ENCODE assay signal across 13 mouse cellular contexts in the genomic region with DNA sequence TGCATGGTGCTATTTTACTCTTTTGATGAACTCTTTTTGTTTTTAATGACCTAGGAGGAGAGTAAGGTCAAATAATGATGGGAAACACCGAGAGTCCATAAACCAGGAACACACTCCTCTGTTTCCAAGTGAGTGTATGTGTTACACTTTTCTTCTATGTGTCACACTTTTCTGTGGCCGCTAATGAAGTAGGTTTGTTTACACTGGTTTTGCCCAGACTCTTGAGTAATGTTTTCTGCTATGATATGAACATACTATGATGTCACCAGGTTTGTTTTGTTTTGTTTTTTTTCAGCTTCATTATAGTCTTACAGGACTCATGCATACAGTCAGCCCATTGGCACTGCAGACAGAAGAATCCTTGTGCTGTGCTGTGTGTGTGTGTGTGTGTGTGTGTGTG.
"Had no signal": no experiment of that assay in that cellular context is flagged by ENCODE, and none has a peak within 500 bp of the region (broad histone marks: within the 10 kb centered on the region; RNA-seq: fewer than 3 reads in every experiment).

No protein-coding gene starts in this region.

- H3K9ac ChIP-seq: lung, embryonic 14.5 days; midbrain, embryonic 12.5 days; midbrain, embryonic 15.5 days; neural tube, embryonic 12.5 days; stomach, embryonic 15.5 days had no signal

- H3K27me3 ChIP-seq: midbrain, embryonic 15.5 days; neural tube, embryonic 12.5 days; stomach, embryonic 15.5 days had no signal

- H3K27ac ChIP-seq: midbrain, embryonic 10.5 days; midbrain, embryonic 12.5 days; midbrain, embryonic 15.5 days; neural tube, embryonic 12.5 days; stomach, embryonic 15.5 days had no signal

- H3K4me2 ChIP-seq: lung, embryonic 14.5 days; midbrain, embryonic 12.5 days; midbrain, embryonic 15.5 days; neural tube, embryonic 12.5 days; stomach, embryonic 15.5 days had no signal

- H3K36me3 ChIP-seq: midbrain, embryonic 10.5 days; midbrain, embryonic 12.5 days; midbrain, embryonic 15.5 days; neural tube, embryonic 12.5 days; stomach, embryonic 15.5 days had no signal

- H3K4me3 ChIP-seq: midbrain, embryonic 10.5 days; midbrain, embryonic 12.5 days; midbrain, embryonic 15.5 days; neural tube, embryonic 12.5 days; stomach, embryonic 15.5 days had no signal

- H3K9me3 ChIP-seq: midbrain, embryonic 10.5 days; midbrain, embryonic 12.5 days; midbrain, embryonic 15.5 days; neural tube, embryonic 12.5 days; stomach, embryonic 15.5 days had no signal

- DNase-seq: lung, adult 18-20 months; lung, embryonic 14.5 days; lung, postnatal 10 days; lung, postnatal 4 days; right cerebral cortex, postnatal 14 days; thymus, adult 18-20 months; thymus, postnatal 14 days; thymus, postnatal 36 days had no signal

- ATAC-seq: midbrain, embryonic 15.5 days had no signal
